Mouse (Mus musculus) CD4-positive, CD25-positive, alpha-beta regulatory T cell, adult 4 months (primary cell): ENCODE results near the gene Rbp2. TPM values are rescaled to one million over a fixed set of nuclear protein-coding genes. Genes with fewer than 3 reads are reported as not detected.

Experiments
- ATAC-seq: one replicate; pipeline ENCODE4 v1.8.0; 2017
- polyA plus RNA-seq, 2 experiments: library from polyadenylated mRNA; unstranded; fragments of 100-300 nt; shearing (Covaris generic); gene quantifications; one replicate each; pipeline ENCODE4 v1.2.1; 2017

The Rbp2 gene
- polyA plus RNA-seq, 2 experiments from 2014 or later = not detected

- ATAC-seq = no peak
These were observed 39.0 kb downstream of the Rbp2 start for GRCm38 (mm10) chr9:98524786-98525542.

GRCm38 (mm10) chr9:98525543-98525924, 39.6 kb downstream of the Rbp2 start:
- no peak for ATAC-seq

- ATAC-seq = no peak
These were observed 41.3 kb downstream of the Rbp2 start for GRCm38 (mm10) chr9:98527226-98527625.

- no peak for ATAC-seq
These were observed 43.9 kb downstream of the Rbp2 start for GRCm38 (mm10) chr9:98529776-98530175.

GRCm38 (mm10) chr9:98530999-98531398, 45.1 kb downstream of the Rbp2 start:
- no peak for ATAC-seq

GRCm38 (mm10) chr9:98534675-98535280, 48.9 kb downstream of the Rbp2 start:
- ATAC-seq = no peak

GRCm38 (mm10) chr9:98535763-98536162, 49.8 kb downstream of the Rbp2 start:
- ATAC-seq = no peak

- ATAC-seq = no peak
These were observed 52.2 kb downstream of the Rbp2 start for GRCm38 (mm10) chr9:98538017-98538712.

- ATAC-seq = peak; percentile 58
These were observed 52.9 kb downstream of the Rbp2 start for GRCm38 (mm10) chr9:98538713-98539360.

GRCm38 (mm10) chr9:98544042-98544441, 58.1 kb downstream of the Rbp2 start:
- ATAC-seq = no peak

Other genes starting within 250 kb of the Rbp2 start
- 10 to 100 TPM; 15.7 to 27.0 TPM for gene Nmnat3, start 198.7 kb upstream of the Rbp2 start, polyA plus RNA-seq
- gene Rbp1, start 63.2 kb upstream of the Rbp2 start, polyA plus RNA-seq = under 1 TPM in 1 of 2 experiments, not detected in 1; 0.29 TPM
- gene Copb2, start 77.6 kb downstream of the Rbp2 start, polyA plus RNA-seq = 10 to 100 TPM; 92.6 to 93.8 TPM
- 10 to 100 TPM in 1 of 2 experiments, 1 to 10 TPM in 1; 9.4 to 18.6 TPM for gene Mrps22, start 115.5 kb downstream of the Rbp2 start, polyA plus RNA-seq